Mouse (Mus musculus) erythroblast, embryonic 14.5 days (primary cell): ENCODE measurements around the gene Adcy3.

ENCODE experiments used
- GATA1 ChIP-seq: IDR thresholded peaks from 2 replicates; pipeline ENCODE4 v1.6.1; 2012; ENCODE audit warnings: low read length, inconsistent platforms, mixed read lengths
- TAL1 ChIP-seq: IDR thresholded peaks from 3 replicates; pipeline ENCODE4 v1.6.1; 2012; ENCODE audit warnings: low read length, inconsistent platforms, mixed read lengths

DNA sequence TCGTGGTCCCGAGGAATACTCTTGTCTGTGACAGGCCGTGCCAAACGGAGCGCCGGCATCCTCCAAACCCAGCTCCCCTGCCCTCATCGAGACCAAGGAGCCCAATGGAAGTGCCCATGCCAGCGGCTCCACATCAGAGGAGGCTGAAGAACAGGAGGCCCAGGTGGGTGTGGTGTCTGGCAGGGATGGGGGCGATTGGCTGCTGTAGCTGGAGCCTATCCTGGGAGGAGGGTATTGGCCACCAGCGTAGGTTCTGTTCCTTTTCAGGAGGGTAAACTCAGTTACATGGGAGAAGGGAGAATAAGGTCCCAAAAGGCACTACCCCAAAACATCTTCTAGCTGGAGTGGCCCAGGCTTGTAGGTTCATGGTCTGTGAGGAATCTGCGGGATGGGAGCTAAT, 66.4 kb downstream of the Adcy3 start:
- TF ChIP-seq GATA1 = no peak
- no peak for TF ChIP-seq TAL1
